Mouse (Mus musculus) inflammation-experienced regulatory T-cells, adult 6 months (primary cell): ENCODE results near the gene Lect2. TPM values are rescaled to one million over a fixed set of nuclear protein-coding genes. Genes with fewer than 3 reads are reported as not detected.

Experiments
- ATAC-seq: one replicate; pipeline ENCODE4 v1.8.0; 2017
- polyA plus RNA-seq, 3 experiments: library from polyadenylated mRNA; unstranded; fragments of 100-300 nt; shearing (Covaris generic); gene quantifications; one replicate each; pipeline ENCODE4 v1.2.1; 2017

Gene Lect2
- polyA plus RNA-seq, result not detected

GRCm38 (mm10) chr13:56548401-56548800, at the start of gene Lect2:
TSS of gene Lect2 (minus strand) at chr13:56548502.
- no peak for ATAC-seq

- ATAC-seq, result no peak
Measured at GRCm38 (mm10) chr13:56597296-56597695, 49.0 kb upstream of the Lect2 start.

GRCm38 (mm10) chr13:56595246-56595645, 46.9 kb upstream of the Lect2 start:
- ATAC-seq, result no peak

GRCm38 (mm10) chr13:56593961-56594391, 45.7 kb upstream of the Lect2 start:
- ATAC-seq, result no peak

GRCm38 (mm10) chr13:56593196-56593595, 44.9 kb upstream of the Lect2 start:
- ATAC-seq, result no peak

- no peak for ATAC-seq
Measured at GRCm38 (mm10) chr13:56591939-56592338, 43.6 kb upstream of the Lect2 start.

GRCm38 (mm10) chr13:56591191-56591590, 42.9 kb upstream of the Lect2 start:
- ATAC-seq, result no peak

- ATAC-seq, result no peak
Measured at GRCm38 (mm10) chr13:56590202-56590601, 41.9 kb upstream of the Lect2 start.

- ATAC-seq, result no peak
Measured at GRCm38 (mm10) chr13:56588454-56589117, 40.3 kb upstream of the Lect2 start.

GRCm38 (mm10) chr13:56586046-56586445, 37.7 kb upstream of the Lect2 start:
- no peak for ATAC-seq

GRCm38 (mm10) chr13:56582720-56583119, 34.4 kb upstream of the Lect2 start:
- no peak for ATAC-seq

GRCm38 (mm10) chr13:56581961-56582434, 33.7 kb upstream of the Lect2 start:
- ATAC-seq, result no peak

GRCm38 (mm10) chr13:56581512-56581911, 33.2 kb upstream of the Lect2 start:
- no peak for ATAC-seq

- no peak for ATAC-seq
Measured at GRCm38 (mm10) chr13:56580450-56580849, 32.1 kb upstream of the Lect2 start.

GRCm38 (mm10) chr13:56578097-56578496, 29.8 kb upstream of the Lect2 start:
- ATAC-seq, result no peak

- ATAC-seq, result no peak
Measured at GRCm38 (mm10) chr13:56575701-56576321, 27.5 kb upstream of the Lect2 start.

- ATAC-seq, result no peak
Measured at GRCm38 (mm10) chr13:56575074-56575473, 26.8 kb upstream of the Lect2 start.

- no peak for ATAC-seq
Measured at GRCm38 (mm10) chr13:56571645-56572044, 23.3 kb upstream of the Lect2 start.

GRCm38 (mm10) chr13:56566336-56566735, 18.0 kb upstream of the Lect2 start:
- no peak for ATAC-seq

GRCm38 (mm10) chr13:56563075-56563474, 14.8 kb upstream of the Lect2 start:
- no peak for ATAC-seq

- ATAC-seq, result no peak
Measured at GRCm38 (mm10) chr13:56561129-56561528, 12.8 kb upstream of the Lect2 start.

GRCm38 (mm10) chr13:56559841-56560370, 11.6 kb upstream of the Lect2 start:
- no peak for ATAC-seq

GRCm38 (mm10) chr13:56558811-56559210, 10.5 kb upstream of the Lect2 start:
- ATAC-seq, result no peak

- ATAC-seq, result no peak
Measured at GRCm38 (mm10) chr13:56556701-56557100, 8.4 kb upstream of the Lect2 start.
